In the genomic region with DNA sequence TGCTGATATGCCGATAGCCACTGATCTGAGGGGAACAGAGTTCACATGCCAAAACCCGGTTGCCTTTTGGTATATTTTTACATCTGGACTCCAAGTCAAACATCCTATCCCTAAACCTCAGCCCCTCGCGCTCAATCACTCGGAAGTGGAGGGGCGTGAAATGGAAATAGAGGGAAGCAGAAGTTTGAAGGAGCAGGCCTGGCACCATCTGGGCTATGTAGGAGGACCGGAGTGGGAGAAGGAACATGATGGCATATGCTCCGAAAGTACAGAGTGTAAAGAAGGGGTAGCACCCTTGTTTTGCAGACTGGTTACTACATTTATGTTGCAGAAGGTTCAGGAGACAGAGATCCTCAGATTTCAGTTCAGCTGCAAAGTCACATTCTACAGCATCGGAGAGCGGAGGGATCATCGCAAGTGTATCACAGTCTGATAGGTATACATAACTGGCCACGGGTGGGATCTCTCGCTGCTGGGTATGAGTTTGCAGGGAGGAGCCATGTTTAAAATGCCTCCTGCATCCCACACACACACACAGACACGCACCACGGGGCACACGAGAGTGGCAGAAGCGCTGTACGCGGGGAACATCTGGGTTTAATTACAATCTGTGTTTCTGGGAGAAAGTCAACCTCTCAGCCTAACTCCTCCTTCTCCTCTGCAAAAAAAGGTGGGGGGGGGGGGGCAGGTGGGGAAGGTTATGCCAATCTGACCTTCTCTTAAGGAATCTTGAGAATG, we compare ENCODE assay signal across 12 mouse cellular contexts.
DNase-seq lines count a peak whose midpoint lies in the region; ATAC-seq lines count a peak whose summit lies in the region.
"Had no signal": no experiment of that assay in that cellular context is flagged by ENCODE, and none has a peak within 500 bp of the region (broad histone marks: within the 10 kb centered on the region; RNA-seq: fewer than 3 reads in every experiment).

No protein-coding gene starts in this region.

- WGBS in embryonic facial prominence, embryonic 10.5 days: 58% methylated on average over 19 of the region's 19 CpGs
- WGBS in limb, embryonic 11.5 days: 58% methylated on average over 19 of the region's 19 CpGs

- ATAC-seq in limb, embryonic 11.5 days (ENCODE audit: insufficient number of reproducible peaks, low FRiP score, low TSS enrichment, low read depth): peak; percentile 60
- no peak for ATAC-seq in megakaryocyte, adult 5-6 weeks (ENCODE audit: poor library complexity, severe bottlenecking)
- ATAC-seq: hindbrain, embryonic 16.5 days had no signal

- no peak overlapping the region for H3K9ac ChIP-seq in limb, embryonic 11.5 days (ENCODE audit: low read length)
- H3K9ac ChIP-seq: liver, embryonic 14.5 days had no signal

- H3K4me2 ChIP-seq in limb, embryonic 11.5 days (ENCODE audit: low read depth, severe bottlenecking): no peak overlapping the region

- no peaks in the 10 kb centered on the region for H3K9me3 ChIP-seq in embryonic facial prominence, embryonic 10.5 days
- no peaks in the 10 kb centered on the region for H3K9me3 ChIP-seq in limb, embryonic 11.5 days (ENCODE audit: control insufficient read depth, low read length)

- peaks cover 20% of the 10 kb centered on the region for H3K4me1 ChIP-seq in embryonic facial prominence, embryonic 10.5 days
- H3K4me1 ChIP-seq in limb, embryonic 11.5 days (ENCODE audit: control insufficient read depth, insufficient read depth, low read length): 0 out of 2 replicates have a peak, but pooled peaks cover 2% of the 10 kb centered on the region

- peak overlapping the region; percentile 23; the same call in 1 of the 2 replicates for H3K4me3 ChIP-seq in embryonic facial prominence, embryonic 10.5 days
- no peak overlapping the region for H3K4me3 ChIP-seq in limb, embryonic 11.5 days (ENCODE audit: low read depth, low read length)

- peak; percentile 28 for DNase-seq in embryo, embryonic 10 days (ENCODE audit: low spot score)
- no peak for DNase-seq in embryo, embryonic 9.5 days (ENCODE audit: extremely low spot score)
- peak; percentile 58 for DNase-seq in embryonic facial prominence, embryonic 10.5 days (ENCODE audit: low spot score)
- DNase-seq in layer of hippocampus, adult 18-20 months (ENCODE audit: low spot score in 2 of 2): peak; percentile 81 to 90
- peak; percentile 46 for DNase-seq in limb, embryonic 11.5 days (ENCODE audit: low spot score)
- DNase-seq in cerebellum, postnatal 36 days: no peak
- DNase-seq in cerebellum, postnatal 14 days: no peak
- DNase-seq: adrenal gland, adult 8-10 months; heart, adult 11 months had no signal

- no peaks in the 10 kb centered on the region for H3K36me3 ChIP-seq in embryonic facial prominence, embryonic 10.5 days (replicated peaks)
- no peaks in the 10 kb centered on the region for H3K36me3 ChIP-seq in limb, embryonic 11.5 days (ENCODE audit: control insufficient read depth, insufficient read depth, low read length)

- peak overlapping the region; percentile 72 for H3K27ac ChIP-seq in embryonic facial prominence, embryonic 10.5 days (replicated peaks)
- no peak overlapping the region for H3K27ac ChIP-seq in limb, embryonic 11.5 days (replicated peaks; ENCODE audit: low read depth, low read length)
- H3K27ac ChIP-seq: liver, embryonic 14.5 days had no signal

- no peaks in the 10 kb centered on the region for H3K27me3 ChIP-seq in embryonic facial prominence, embryonic 10.5 days (replicated peaks; ENCODE audit: low read depth, poor library complexity, severe bottlenecking)
- H3K27me3 ChIP-seq in limb, embryonic 11.5 days (ENCODE audit: control insufficient read depth, insufficient read depth, low read length): no peaks in the 10 kb centered on the region

Comparison
In these comparisons a context has a peak if more than half of its experiments do, and no peak if none do; other contexts are left out.
1. DNase-seq: peak in embryo, embryonic 10 days (single experiment), embryonic facial prominence, embryonic 10.5 days (single experiment), layer of hippocampus, adult 18-20 months (2 of 2) and limb, embryonic 11.5 days (single experiment); none in embryo, embryonic 9.5 days (single experiment), cerebellum, postnatal 36 days (0 of 2) and cerebellum, postnatal 14 days (0 of 2).